Mouse (Mus musculus): Measurements from ENCODE around the gene Lime1. TPM values are rescaled to one million over a fixed set of nuclear protein-coding genes. Genes with fewer than 3 reads are reported as not detected.

Gene Lime1
- total RNA-seq (2021), result 1 to 10 TPM; 8.8 to 8.9 TPM

DNA sequence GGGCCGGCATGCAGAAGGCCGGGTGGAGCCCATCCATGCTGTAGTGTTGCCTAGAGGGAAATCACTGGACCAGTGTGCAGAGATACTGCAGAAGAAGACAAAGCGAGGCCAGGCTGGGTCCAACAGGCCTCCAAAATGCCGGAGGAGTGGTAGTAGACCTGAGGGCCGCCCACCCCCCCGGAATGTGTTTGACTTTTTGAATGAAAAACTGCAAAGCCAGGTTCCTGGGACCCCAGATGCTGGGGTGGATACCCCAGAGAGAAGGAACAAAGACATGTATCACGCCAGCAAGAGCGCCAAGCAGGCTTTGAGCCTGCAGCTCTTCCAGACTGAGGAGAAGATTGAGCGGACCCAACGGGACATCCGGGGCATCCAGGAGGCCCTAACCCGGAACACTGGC, at the start of gene Lime1:
TSS of gene Lime1 (plus strand) at position 301 of the 400 bp plus-strand sequence.
- DNase-seq, result no peak

- no peak for DNase-seq
Measured at GRCm38 (mm10) chr2:181332542-181332941, 47.3 kb upstream of the Lime1 start.

DNA sequence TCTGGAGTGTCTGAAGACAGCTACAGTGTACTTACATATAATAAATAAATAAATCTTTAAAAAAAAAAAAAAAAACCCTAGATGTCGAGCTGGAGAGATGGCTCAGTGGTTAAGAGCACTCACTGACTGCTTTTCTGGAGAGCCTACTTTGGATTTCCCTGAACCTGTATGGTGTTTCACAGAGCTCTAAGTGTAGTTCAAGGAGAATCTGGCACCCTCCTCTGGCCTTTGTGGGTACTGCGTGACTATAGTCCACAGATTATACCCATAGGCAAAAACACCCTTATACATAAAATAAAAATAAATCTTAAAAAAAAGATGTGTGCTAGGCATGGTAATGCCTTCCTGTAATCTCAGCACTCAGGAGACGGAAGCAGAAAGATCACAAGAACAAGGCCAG, 45.9 kb upstream of the Lime1 start:
- DNase-seq, result peak; percentile 75

DNA sequence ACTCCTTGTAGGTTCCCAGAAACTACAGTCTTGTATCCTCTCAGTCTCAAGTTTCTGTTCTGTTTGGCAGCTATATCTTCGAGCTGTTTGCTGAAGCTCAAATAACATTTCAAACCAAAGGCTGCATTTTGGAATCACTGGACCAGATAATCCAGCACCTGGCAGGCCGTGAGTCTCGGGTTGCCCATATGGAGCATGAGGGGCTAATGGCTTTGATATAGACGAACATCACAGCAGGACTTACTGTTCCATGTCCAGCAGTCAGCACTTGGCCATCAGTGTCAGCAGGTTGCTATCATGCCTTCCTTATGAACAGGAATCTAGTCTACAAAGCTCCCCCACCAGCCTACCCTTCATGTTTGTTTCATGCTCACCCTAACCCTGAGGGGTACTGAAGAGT, 39.5 kb upstream of the Lime1 start:
- no peak for DNase-seq

DNA sequence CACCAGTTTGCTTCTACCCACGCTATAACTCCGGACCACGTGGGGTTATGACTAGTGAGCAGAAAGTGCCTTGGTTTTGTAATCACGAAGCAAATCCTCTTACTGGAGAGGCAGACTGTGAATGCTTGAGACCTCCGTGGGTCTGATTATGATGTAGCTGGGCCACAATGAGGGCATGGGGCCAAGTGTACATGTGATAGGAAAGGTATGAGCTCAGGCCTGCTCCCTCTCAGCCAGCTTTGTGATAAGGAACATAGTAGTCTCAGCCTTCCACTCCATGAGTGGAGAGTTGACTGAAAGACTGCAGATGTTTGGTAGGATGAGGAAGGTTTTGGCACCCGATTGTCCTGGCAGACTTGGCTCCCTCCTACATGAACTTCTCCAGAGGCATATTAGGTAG, 37.1 kb upstream of the Lime1 start:
- DNase-seq, result peak; percentile 74

GRCm38 (mm10) chr2:181356780-181357179, 23.1 kb upstream of the Lime1 start:
- no peak for DNase-seq

DNA sequence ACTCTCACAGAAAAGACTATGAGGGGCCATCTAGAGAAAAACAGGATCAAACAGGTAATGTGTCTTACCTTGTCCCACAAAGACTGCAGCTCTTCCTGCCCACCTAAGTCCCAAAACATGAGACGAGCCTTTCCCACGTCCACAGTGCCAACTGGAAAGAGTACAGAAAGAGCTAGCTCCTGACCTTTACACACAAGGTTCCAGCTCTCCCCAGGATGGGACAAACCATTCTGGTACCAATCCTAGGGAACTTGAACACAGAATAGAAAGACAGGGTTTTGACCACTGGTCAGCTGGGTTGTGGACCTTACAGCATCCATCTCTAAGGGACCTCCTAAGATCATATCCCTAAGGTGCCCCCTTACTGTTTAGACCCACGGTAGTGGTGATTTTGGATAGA, 15.9 kb upstream of the Lime1 start:
- no peak for DNase-seq

DNA sequence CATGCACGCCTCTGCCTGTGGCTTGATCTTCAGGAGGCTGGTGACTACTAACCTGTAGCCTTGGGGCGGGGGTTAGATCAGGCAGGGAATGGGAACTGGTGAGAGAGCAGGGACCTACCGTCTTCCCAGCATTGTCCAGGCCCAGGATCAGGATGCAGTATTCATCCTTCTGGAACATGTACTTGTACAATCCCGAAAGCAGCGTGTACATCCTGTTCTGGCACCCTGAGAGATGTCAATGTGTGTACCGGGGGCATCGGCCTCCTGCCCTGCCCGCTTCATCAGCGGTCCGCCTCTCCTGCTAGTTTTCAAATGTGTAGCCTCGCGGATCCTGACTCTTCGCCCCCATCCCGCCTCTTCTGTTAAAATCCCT, 15.4 kb upstream of the Lime1 start:
- DNase-seq, result no peak

GRCm38 (mm10) chr2:181364860-181365596, 14.8 kb upstream of the Lime1 start, which contains the start of the genes Zgpat and Arfrp1:
Zgpat (plus strand) TSS chr2:181364928.
Arfrp1 (minus strand) TSS chr2:181365404.
- peak; percentile 90 for DNase-seq

DNA sequence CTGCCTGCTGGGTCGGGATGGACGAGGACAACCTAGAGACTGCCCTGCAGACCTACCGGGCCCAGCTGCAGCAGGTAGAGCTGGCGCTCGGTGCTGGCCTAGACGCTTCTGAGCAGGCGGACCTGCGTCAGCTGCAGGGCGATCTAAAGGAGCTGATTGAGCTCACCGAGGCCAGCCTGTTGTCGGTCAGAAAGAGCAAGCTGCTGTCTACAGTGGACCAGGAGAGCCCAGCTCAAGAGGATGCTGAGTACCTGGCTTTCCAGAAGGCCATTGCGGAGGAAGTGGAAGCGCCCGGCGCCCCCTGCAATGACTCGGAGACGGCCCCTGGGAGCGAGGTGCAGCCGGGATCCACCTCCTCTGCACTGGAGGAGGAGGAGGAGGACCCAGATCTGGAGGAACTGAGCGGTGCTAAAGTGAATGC, 14.2 kb upstream of the Lime1 start:
- DNase-seq, result peak; percentile 38

DNA sequence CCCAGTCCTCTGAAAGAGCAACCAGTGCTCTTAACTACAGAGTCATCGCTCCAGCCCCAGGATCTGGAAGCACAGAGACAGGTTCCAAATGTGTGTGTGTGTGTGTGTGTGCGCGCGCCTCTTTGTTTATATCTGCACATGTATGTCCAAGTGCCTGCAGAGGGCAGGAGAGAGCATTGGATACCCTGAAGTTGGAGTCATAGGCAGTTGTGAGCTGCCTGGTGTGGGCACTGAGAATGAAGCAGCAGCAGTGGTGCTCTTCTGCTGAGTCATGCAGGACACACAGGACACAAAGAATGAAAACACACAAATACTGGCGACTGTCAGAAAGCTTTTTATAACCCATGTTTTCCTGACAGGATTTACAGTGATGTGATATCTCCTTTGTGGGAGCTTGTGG, 9.9 kb upstream of the Lime1 start:
- DNase-seq, result no peak

GRCm38 (mm10) chr2:181375787-181376186, 4.1 kb upstream of the Lime1 start:
- no peak for DNase-seq

DNA sequence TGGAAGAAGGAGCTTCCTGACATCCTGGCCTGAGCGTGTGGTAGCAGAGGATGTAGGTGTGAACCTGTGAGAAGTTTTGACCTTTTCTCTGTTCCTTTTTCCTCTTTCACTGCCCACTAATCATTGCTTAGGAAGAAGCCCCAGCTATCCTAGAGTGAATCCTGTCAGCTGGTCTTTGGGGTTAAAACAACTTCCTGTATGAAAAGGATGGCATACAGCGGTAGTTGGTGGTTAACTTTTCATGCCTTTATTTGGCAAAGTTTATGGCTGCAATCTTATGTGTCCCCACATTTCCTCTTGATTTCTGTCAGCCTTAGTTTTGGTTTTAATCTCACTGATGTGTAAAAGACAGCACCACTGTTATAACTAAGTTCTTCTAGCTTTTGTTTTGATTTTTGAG, 2.6 kb upstream of the Lime1 start:
- no peak for DNase-seq

DNA sequence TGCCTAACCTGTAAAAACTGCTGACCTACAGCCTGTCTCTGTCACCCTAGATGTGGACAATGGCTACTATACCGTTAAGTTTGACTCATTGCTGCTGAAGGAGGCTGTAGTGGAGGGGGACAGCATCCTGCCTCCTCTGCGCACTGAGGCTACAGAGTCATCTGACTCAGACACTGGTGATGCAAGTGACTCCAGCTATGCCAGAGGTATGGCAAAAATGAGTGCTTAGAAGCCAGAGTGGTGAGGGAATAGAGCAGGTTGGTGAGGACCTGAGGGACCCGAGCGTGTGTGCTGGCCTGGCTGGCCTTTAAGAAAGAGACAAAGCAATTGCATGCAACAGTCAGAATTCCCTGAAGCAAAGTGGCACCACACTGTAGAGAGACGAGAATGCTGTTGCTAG, 1.2 kb upstream of the Lime1 start:
- DNase-seq, result no peak

DNA sequence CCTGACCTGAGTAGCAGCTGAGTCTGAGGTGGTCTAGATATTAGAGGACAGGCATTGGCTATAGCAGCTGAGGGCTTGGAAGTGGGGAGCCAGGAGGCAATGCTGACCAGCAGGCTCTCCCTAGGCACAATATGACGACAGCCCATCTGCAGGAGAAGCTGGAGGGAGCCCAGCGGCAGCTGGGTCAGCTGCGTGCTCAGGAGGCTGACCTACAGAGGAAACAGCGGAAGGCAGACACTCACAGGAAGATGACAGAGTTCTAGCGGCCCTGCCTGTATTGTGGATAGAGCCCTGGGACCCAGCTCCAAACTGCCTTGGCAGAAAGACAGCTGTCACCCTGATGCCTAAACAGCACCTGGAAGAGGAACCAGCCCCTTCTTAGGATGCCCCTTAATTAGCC, 373 bp downstream of the Lime1 start:
- DNase-seq, result no peak

- DNase-seq, result no peak
Measured at GRCm38 (mm10) chr2:181381107-181381506, 1.2 kb downstream of the Lime1 start.

DNA sequence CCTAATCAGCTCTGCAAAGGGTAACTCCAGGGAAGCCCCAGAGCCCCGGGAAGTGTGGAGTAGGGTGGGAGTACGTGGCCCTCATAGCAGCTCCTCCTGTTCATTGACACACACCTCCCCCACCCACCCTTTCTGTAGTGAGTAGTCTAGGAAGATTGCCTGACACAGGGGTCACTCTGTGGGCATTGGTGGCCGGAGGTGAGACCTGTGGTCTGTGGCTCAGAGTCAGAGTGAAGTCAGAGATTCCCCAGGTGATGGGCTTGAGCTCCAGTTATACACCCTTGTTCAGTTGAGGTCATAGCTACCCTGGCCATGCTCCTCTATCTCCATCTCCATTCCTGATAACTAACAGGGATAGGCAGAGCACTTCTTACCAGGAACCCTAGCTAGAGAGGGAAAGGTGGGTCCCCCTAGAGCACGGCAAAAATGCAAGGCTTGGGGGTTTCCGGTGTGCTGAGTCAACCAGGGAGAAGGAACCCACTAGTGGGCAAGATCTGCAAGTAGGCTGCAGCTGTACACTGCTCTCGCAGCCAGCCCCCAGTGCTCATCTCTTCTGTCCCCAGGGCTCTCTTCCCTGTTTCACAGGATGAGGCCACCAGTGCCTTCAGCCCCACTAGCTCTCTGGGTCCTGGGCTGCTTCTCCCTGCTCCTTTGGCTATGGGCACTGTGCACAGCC, 1.9 kb downstream of the Lime1 start:
- DNase-seq, result no peak

GRCm38 (mm10) chr2:181384463-181384862, 4.6 kb downstream of the Lime1 start:
- DNase-seq, result no peak

DNA sequence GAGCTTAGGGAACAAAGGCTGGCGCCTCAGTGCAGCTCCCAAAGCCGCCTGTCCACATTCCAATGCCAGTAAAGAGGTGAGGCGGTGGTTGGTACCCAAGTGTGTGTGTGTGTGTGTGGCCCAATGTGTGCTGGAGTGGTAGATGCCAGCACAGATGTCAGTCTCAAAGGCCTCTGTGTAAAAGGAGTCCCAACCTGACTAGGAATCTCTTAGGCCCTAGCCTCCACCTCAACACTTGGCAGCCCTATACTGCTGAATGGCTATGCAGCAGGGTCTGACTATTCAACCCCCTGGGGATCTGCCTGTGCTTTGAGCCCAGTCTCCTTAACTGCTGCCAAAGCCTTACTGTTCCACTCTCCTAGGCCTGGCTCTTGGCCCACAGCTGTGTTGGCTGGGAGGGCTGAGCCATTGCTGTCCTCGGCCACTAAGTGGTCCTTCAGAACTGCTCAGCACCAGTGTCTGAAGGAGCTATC, 5.1 kb downstream of the Lime1 start:
- peak; percentile 82 for DNase-seq

GRCm38 (mm10) chr2:181385885-181386284, 6.0 kb downstream of the Lime1 start:
- peak; percentile 61 for DNase-seq

DNA sequence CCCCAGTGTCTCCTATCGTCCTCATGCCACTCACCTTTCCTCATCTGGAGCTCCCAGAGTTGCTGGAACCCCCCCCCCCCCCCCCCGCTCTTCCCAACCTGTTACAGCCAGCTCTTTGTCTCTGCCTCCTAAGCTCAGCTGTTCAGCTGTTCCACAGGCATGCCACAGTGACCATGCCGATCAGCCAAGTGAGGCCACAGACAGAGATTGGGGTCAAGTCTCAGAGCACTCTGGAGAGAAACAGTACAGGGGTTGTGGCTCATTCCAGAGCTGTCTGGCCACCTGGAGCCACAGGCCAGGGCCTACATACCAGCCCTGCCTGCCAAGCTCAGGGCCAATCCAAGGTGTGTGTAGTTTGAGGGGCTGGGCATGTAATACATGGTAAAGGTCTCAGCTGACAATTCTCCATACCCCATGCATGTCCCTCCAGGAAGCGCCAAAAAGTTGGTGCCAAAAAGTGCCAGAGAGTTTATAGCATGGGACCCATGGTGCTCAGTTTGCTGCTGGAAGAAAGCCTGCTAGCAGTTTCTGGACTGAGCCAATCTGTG, 6.9 kb downstream of the Lime1 start:
- DNase-seq, result no peak

DNA sequence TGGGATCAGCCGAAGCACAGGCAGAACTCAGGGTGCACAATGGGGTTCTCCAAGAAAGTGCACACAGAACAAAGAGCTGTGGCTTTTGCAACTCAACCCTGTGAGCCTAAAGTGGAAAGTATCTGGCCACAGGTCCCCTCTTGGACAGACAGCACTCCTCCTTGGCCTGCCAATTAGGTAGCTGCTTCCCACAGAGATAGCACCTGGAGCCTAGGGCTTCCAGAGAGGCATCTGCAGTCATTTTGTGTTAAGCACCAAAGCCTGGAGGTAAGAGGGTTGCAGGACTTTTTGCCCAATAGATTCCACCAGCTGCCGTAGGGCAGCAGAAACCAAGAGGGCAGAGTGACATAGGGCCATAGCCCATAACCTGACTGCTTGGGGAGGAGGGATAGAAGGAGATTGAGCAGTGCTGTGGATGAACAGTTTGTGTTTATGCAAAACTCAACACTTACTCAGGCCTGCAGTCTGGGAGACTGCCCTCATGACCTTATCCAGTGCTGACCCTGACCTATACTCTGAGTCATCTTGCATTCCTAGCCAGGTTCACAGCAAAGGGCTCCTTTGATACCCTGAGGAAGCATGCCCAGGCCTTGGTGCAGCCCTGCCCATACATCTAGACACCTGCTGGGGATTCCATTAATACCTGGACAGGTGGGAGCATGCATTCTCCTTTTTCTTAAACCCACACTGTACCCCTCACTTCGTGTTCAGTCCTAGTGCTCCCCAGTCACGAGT, 10.4 kb downstream of the Lime1 start:
- DNase-seq, result no peak

GRCm38 (mm10) chr2:181391022-181391421, 11.1 kb downstream of the Lime1 start:
- DNase-seq, result no peak

Measured in heart, postnatal 4 days (tissue).